Mouse (Mus musculus) C2C12 (cell line): ENCODE measurements around the gene Gm45618.
"Not testable (repeated sequence)": the region's sequence is repeated elsewhere in the genome, so short reads cannot be mapped to it uniquely, and the experiment has no call there.

Experiments
- CTCF ChIP-seq: IDR thresholded peaks from one replicate; pipeline ENCODE4 v1.5.1; 2011; ENCODE audit not compliant: control insufficient read depth, insufficient read depth, insufficient read length
- MAX ChIP-seq: IDR thresholded peaks from one replicate; pipeline ENCODE4 v1.6.1; 2011; ENCODE audit warnings: mild to moderate bottlenecking, control low read depth
- MYOD1 ChIP-seq: IDR thresholded peaks from one replicate; pipeline ENCODE4 v1.6.1; 2011; ENCODE audit warnings: low read depth; ENCODE audit not compliant: control insufficient read depth, insufficient read length
- USF1 ChIP-seq: IDR thresholded peaks from one replicate; pipeline ENCODE4 v1.6.1; 2011; ENCODE audit warnings: low read depth, mild to moderate bottlenecking, control low read depth, moderate library complexity

DNA sequence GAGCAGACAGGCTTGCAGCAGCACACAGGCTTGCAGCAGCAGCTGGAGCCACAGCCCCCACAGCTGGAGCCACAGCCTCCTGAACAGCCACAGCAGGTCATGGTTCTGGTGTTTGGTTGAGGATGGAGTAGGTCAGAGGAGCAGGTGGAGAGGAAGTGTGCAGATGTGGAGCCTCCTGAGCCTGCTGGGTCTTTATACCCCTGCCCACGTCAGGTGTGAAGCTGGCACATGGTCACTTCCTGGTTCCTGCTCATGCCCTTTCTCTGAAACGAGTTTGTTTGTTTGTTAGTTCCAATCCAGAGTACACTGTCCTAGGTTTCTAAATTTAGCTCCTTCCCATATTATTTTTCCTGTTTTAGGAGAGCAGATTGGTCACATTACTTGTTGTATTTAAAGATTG, 36.5 kb upstream of the Gm45618 start, which contains the start of gene Gm29735:
- not testable (repeated sequence) for TF ChIP-seq CTCF, USF1, MAX, MYOD1
